Mouse (Mus musculus): ENCODE results near the gene Cacna2d1.
A peak's percentile ranks its signal among the peaks of the same experiment; 100 is the strongest.

GRCm38 (mm10) chr5:16309168-16310006, 374.9 kb downstream of the Cacna2d1 start:
- TF ChIP-seq CTCF (conservative IDR thresholded peaks at IDR 0.05; ENCODE audit: low read length) (peak; percentile 64), POU5F1 (IDR thresholded peaks at IDR 0.05; ENCODE audit: borderline replicate concordance, low read length) (no peak), NANOG (IDR thresholded peaks at IDR 0.05; ENCODE audit: borderline replicate concordance, low read length) (no peak)

All from E14TG2a.4 (cell line).